Mouse (Mus musculus): ENCODE measurements around the gene Mtx1. TPM values are rescaled to one million over a fixed set of nuclear protein-coding genes. Genes with fewer than 3 reads are reported as not detected.

The Mtx1 gene
- polyA plus RNA-seq, 1 experiment from 2014 or later, result 127 TPM

DNA sequence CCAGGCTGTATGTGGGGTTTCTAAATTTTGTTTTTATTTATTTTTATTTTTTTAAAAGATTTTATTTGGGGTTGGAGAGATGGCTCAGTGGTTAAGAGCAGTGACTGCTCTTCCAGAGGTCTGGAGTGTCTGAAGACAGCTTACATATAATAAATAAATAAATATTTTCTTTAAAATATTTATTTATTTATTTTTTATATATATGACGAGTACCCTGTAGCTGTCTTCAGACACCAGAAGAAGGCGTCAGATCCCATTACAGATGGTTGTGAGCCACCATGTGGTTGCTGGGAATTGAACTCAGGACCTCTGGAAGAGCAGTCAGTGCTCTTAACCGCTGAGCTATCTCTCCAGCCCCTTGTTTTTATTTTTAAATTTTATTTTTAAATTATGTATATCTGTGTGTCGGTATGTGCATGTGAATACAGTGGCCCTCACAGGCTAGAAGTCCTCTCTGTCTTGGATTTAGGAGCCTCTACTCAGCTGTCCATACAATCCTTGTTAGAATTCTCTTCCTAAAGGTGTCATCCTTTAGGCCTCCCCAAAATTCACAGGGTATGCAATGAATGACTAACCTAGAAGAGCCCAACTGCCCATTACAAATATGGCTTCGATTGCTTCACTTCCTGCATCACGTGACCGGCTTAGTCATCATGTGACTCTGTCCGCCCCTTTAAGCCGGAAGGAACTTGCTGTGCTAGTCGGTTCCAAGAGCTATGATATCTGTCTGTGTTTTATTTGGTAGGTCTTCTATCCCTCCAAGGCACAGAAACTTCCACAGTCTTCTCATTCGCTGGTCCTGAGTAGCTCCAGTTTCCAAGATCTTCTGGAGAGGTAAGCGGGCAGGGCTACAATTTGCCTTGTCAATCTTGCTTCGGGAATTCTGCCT, 24.4 kb downstream of the Mtx1 start, which contains the start of gene Gba:
Gene Gba, plus strand, starts transcription at position 676 of the 889 bp plus-strand sequence.
- WGBS, result 23% methylated on average over 13 of the region's 13 CpGs
- peak within 1 kb of the TSS; percentile 75 for H3K9ac ChIP-seq (ENCODE audit: low read length)
- H3K4me2 ChIP-seq (ENCODE audit: low read depth, low read length), result peak within 1 kb of the TSS; percentile 86
- H3K27me3 ChIP-seq (ENCODE audit: control insufficient read depth, insufficient read depth, low read length), result no peaks in the 10 kb centered on the region
- H3K36me3 ChIP-seq (ENCODE audit: control insufficient read depth, insufficient read depth), result peaks cover 6% of the 10 kb centered on the region
- peak within 1 kb of the TSS; percentile 77 for H3K4me3 ChIP-seq (ENCODE audit: low read length)
- H3K9me3 ChIP-seq (replicated peaks; ENCODE audit: control insufficient read depth, low read length), result no peaks in the 10 kb centered on the region
- H3K4me1 ChIP-seq (ENCODE audit: control insufficient read depth, insufficient read depth, low read length), result peaks cover 4% of the 10 kb centered on the region
- ATAC-seq (replicated peaks; ENCODE audit: extremely low read depth, insufficient read depth, low FRiP score), result peak; percentile 83
- peak within 1 kb of the TSS; percentile 66 for H3K27ac ChIP-seq (ENCODE audit: low read length)

DNA sequence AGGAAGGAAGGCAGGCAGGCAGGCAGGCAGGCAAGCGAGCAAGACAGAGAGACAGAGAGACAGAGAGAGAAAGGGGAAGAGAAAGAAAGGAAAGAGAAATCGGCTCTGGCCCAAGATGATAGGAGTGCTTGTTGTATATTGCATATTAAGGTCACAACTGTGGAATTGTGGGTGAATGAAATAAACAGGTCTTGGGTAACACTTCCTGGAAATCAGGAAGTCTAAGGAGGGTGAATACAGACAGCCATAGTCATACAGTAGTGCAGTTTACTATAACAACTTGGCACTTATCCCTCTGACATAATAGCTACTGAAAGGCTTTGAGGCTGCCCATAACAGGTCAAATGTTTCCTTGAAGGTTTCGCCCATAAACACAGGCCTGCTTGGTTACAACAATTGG, 27.0 kb downstream of the Mtx1 start:
- Histone ChIP-seq H3K9me3 (replicated peaks; ENCODE audit: control insufficient read depth, low read length) (no peaks in the 10 kb centered on the region), H3K27ac (ENCODE audit: low read length) (no peak overlapping the region), H3K4me2 (ENCODE audit: low read depth, low read length) (no peak overlapping the region), H3K9ac (ENCODE audit: low read length) (no peak overlapping the region), H3K4me3 (ENCODE audit: low read length) (no peak overlapping the region), H3K27me3 (ENCODE audit: control insufficient read depth, insufficient read depth, low read length) (no peaks in the 10 kb centered on the region), H3K36me3 (ENCODE audit: control insufficient read depth, insufficient read depth) (no peaks in the 10 kb centered on the region), H3K4me1 (ENCODE audit: control insufficient read depth, insufficient read depth, low read length) (peaks cover 15% of the 10 kb centered on the region)
- 69% methylated on average over 3 of the region's 3 CpGs for WGBS
- ATAC-seq (replicated peaks; ENCODE audit: extremely low read depth, insufficient read depth, low FRiP score), result no peak

DNA sequence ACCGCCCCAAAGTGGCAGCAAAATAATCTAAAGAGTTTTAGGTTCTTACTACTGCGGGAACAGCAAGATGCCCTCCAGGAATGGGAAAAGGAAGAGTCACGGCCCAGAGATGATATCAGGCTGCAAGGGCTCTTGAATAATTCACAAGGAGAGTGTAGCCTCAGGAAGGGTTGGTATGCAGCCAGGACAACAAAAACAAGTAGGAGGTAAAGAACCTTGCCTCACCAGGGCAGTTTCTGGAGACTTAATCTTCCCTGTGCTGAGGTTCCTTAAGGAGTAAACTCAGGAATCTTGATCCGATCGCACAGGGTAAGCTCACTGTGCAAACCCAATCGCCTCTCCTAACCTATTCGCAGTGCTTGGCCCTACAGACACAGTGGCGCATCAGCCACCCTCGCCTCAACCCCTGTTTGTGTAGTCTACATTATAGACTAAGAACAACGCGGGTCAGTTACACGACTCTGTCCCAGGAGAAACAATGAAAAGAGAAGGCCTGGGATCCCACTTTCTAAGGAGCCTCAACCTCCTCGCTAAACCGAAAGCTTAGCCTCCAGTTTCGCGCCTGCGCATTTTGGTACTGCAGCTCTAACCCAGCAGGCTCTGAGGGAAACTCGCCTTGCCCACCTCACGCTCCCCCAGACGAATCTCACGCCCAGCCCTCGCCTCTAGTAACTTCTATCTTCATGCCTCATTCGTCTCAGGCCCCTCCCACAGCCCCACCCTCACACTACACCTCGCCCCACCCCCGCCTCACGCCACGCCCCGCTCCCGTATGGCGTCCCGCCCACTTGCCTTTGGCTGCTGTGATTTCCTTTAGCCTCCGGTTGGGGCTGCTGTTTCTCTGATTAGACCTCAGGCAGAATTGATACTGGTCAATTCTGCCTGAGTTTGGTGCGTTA, 30.7 kb downstream of the Mtx1 start:
- Histone ChIP-seq H3K4me2 (ENCODE audit: low read depth, low read length) (peak overlapping the region; percentile 82), H3K36me3 (ENCODE audit: control insufficient read depth, insufficient read depth) (no peaks in the 10 kb centered on the region), H3K9ac (ENCODE audit: low read length) (peak overlapping the region; percentile 81), H3K4me1 (ENCODE audit: control insufficient read depth, insufficient read depth, low read length) (peaks cover 10% of the 10 kb centered on the region), H3K9me3 (replicated peaks; ENCODE audit: control insufficient read depth, low read length) (no peaks in the 10 kb centered on the region), H3K4me3 (ENCODE audit: low read length) (peak overlapping the region; percentile 61), H3K27ac (ENCODE audit: low read length) (peak overlapping the region; percentile 85), H3K27me3 (ENCODE audit: control insufficient read depth, insufficient read depth, low read length) (no peaks in the 10 kb centered on the region)
- peak; percentile 95 for ATAC-seq (replicated peaks; ENCODE audit: extremely low read depth, insufficient read depth, low FRiP score)
- 7% methylated on average over 33 of the region's 33 CpGs for WGBS

DNA sequence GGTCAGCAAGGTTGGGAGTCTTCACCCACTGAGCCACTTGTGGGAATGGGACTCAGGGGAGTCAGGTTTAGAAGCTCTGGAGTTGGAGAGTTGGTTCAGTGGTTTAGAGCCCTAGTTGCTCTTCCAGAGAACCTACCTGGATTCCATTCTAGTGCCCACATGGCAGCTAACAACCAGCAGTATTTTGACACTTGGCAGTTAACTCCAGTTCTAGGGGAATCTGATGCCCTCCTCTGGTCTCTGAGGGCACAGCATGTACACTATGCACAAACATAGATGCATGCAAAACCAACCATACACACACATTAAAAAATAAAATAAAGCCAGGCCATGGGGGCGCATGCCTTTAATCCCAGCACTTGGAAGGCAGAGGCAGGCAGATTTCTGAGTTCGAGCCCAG, 33.0 kb downstream of the Mtx1 start:
- no peak overlapping the region for H3K4me3 ChIP-seq (ENCODE audit: low read length)
- H3K27ac ChIP-seq (ENCODE audit: low read length), result no peak overlapping the region
- H3K4me1 ChIP-seq (ENCODE audit: control insufficient read depth, insufficient read depth, low read length), result peaks cover 10% of the 10 kb centered on the region
- ATAC-seq (replicated peaks; ENCODE audit: extremely low read depth, insufficient read depth, low FRiP score), result no peak
- H3K9ac ChIP-seq (ENCODE audit: low read length), result no peak overlapping the region
- no peaks in the 10 kb centered on the region for H3K36me3 ChIP-seq (ENCODE audit: control insufficient read depth, insufficient read depth)
- WGBS, result 80% methylated on average over 2 of the region's 2 CpGs
- no peaks in the 10 kb centered on the region for H3K27me3 ChIP-seq (ENCODE audit: control insufficient read depth, insufficient read depth, low read length)
- H3K4me2 ChIP-seq (ENCODE audit: low read depth, low read length), result no peak overlapping the region
- H3K9me3 ChIP-seq (replicated peaks; ENCODE audit: control insufficient read depth, low read length), result no peaks in the 10 kb centered on the region

DNA sequence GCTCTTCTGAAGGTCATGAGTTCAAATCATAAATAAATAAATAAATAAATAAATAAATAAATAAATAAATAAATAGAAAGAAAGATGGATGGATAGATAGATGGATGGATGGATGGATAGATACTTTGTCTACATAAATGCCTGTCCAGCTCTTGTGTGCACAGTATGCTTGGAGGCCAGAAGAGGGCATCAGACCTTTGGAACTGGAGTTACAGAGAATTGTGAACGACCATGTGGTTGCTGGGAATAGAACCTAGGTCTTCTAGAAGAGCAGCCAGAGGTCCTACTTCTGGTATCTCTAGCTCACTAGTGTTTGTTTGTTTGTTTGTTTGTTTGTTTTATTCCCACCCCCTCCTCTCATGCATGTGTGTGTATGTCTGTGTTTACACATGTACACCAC, 33.5 kb downstream of the Mtx1 start:
- Histone ChIP-seq H3K4me2 (ENCODE audit: low read depth, low read length) (no peak overlapping the region), H3K27ac (ENCODE audit: low read length) (no peak overlapping the region), H3K4me1 (ENCODE audit: control insufficient read depth, insufficient read depth, low read length) (peaks cover 10% of the 10 kb centered on the region), H3K9me3 (replicated peaks; ENCODE audit: control insufficient read depth, low read length) (no peaks in the 10 kb centered on the region), H3K36me3 (ENCODE audit: control insufficient read depth, insufficient read depth) (no peaks in the 10 kb centered on the region), H3K9ac (ENCODE audit: low read length) (no peak overlapping the region), H3K4me3 (ENCODE audit: low read length) (no peak overlapping the region), H3K27me3 (ENCODE audit: control insufficient read depth, insufficient read depth, low read length) (no peaks in the 10 kb centered on the region)
- ATAC-seq (replicated peaks; ENCODE audit: extremely low read depth, insufficient read depth, low FRiP score), result no peak
- WGBS, result 70% methylated on average over 1 of the region's 1 CpGs

DNA sequence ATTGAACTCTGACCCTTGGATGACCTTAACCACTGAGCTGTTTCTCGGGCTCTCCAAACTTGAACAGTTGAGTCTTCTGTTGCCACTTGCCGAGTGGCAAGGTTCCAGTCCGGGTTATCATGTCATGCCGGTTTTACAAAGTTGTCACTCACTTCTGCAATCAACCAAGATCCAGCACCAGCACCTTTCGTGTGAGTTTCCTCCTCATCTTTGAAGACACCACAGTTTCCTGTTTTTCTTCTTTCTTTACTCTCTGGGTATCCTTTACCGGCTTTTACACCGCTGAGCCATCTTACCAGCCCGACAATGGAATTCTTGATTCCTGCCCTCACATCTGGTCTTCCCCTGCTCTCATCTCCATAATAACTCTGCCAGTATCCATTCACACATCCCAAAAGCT, 36.5 kb downstream of the Mtx1 start:
- Histone ChIP-seq H3K9me3 (replicated peaks; ENCODE audit: control insufficient read depth, low read length) (no peaks in the 10 kb centered on the region), H3K4me3 (ENCODE audit: low read length) (no peak overlapping the region), H3K27me3 (ENCODE audit: control insufficient read depth, insufficient read depth, low read length) (no peaks in the 10 kb centered on the region), H3K4me2 (ENCODE audit: low read depth, low read length) (no peak overlapping the region), H3K4me1 (ENCODE audit: control insufficient read depth, insufficient read depth, low read length) (peaks cover under 1% of the 10 kb centered on the region; the same call in 1 of the 2 replicates), H3K27ac (ENCODE audit: low read length) (no peak overlapping the region), H3K36me3 (ENCODE audit: control insufficient read depth, insufficient read depth) (no peaks in the 10 kb centered on the region), H3K9ac (ENCODE audit: low read length) (no peak overlapping the region)
- WGBS, result 65% methylated on average over 8 of the region's 8 CpGs
- no peak for ATAC-seq (replicated peaks; ENCODE audit: extremely low read depth, insufficient read depth, low FRiP score)

DNA sequence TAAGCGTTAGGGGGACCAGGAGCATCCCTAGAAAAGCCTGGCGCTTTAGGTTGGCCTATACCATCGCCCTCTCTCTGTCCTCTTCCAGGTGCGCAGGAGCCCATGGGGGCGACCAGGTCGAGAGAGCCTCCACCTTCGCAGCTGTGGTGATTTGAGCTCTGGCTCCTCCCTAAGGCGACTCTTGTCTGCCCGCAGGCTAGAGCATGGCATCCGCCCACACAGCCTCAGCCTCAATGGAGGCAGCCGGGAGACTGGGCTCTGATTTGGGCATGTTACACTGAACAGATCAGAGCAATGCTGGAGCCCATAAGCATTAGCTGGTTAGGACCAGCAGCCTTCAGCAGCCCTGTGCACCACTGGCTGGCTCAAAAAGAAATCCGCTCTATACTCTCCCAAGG, 38.4 kb downstream of the Mtx1 start:
- no peak overlapping the region for H3K9ac ChIP-seq (ENCODE audit: low read length)
- H3K4me2 ChIP-seq (ENCODE audit: low read depth, low read length), result no peak overlapping the region; the same call in 1 of the 2 replicates
- WGBS, result 60% methylated on average over 12 of the region's 12 CpGs
- no peaks in the 10 kb centered on the region for H3K27me3 ChIP-seq (ENCODE audit: control insufficient read depth, insufficient read depth, low read length)
- peaks cover 9% of the 10 kb centered on the region for H3K4me1 ChIP-seq (ENCODE audit: control insufficient read depth, insufficient read depth, low read length)
- 0 out of 2 replicates have a peak, but pooled peaks have one; percentile 9 for ATAC-seq (replicated peaks; ENCODE audit: extremely low read depth, insufficient read depth, low FRiP score)
- peak overlapping the region; percentile 14; the same call in 1 of the 2 replicates for H3K4me3 ChIP-seq (ENCODE audit: low read length)
- no peaks in the 10 kb centered on the region for H3K36me3 ChIP-seq (ENCODE audit: control insufficient read depth, insufficient read depth)
- peak overlapping the region; percentile 34; the same call in 1 of the 2 replicates for H3K27ac ChIP-seq (ENCODE audit: low read length)
- H3K9me3 ChIP-seq (replicated peaks; ENCODE audit: control insufficient read depth, low read length), result no peaks in the 10 kb centered on the region

DNA sequence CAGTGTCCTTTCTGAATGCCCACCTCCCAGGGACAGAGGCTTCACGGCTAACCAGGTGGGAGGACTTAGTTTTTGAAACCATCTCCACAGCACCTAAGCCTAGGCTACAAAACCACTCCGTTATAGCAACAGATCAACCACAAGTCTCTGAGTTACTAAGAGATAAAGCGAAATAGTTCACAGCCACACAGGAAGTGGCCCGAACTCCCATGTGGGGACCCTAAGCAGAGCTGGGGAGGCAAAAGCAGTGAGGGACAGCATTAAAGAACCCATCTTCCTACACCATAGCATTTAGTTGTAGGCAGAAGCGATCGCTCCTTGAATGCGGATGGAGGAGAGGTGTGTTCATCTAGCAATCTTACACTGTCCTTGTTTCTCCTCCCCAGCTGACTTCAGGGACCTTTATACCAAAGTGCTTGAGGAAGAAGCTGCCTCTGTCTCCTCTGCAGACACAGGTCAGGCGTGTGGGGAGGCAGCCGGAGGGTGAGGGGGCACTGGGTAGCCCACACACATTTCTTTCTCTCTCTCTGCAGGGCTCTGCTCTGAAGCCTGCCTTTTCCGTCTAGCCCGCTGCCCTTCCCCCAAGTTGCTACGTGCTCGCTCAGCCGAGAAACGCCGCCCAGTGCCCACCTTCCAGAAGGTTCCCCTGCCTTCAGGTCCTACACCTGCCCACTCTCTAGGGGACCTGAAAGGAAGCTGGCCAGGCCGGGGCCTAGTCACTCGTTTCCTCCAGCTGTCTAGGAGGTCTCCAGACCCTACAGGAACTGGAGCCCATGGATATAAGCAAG, 39.0 kb downstream of the Mtx1 start:
- Histone ChIP-seq H3K9ac (ENCODE audit: low read length) (0 out of 2 replicates have a peak overlapping the region, but pooled peaks have one; percentile 37), H3K9me3 (replicated peaks; ENCODE audit: control insufficient read depth, low read length) (no peaks in the 10 kb centered on the region), H3K36me3 (ENCODE audit: control insufficient read depth, insufficient read depth) (no peaks in the 10 kb centered on the region), H3K4me2 (ENCODE audit: low read depth, low read length) (peak overlapping the region; percentile 25), H3K27me3 (ENCODE audit: control insufficient read depth, insufficient read depth, low read length) (no peaks in the 10 kb centered on the region), H3K27ac (ENCODE audit: low read length) (peak overlapping the region; percentile 34; the same call in 1 of the 2 replicates), H3K4me1 (ENCODE audit: control insufficient read depth, insufficient read depth, low read length) (peaks cover 11% of the 10 kb centered on the region), H3K4me3 (ENCODE audit: low read length) (peak overlapping the region; percentile 14; the same call in 1 of the 2 replicates)
- WGBS, result 77% methylated on average over 18 of the region's 18 CpGs
- no peak for ATAC-seq (replicated peaks; ENCODE audit: extremely low read depth, insufficient read depth, low FRiP score)
